Mouse (Mus musculus): ENCODE measurements around the gene Bicra.
A peak's percentile ranks its signal among the peaks of the same experiment; 100 is the strongest.

Bicra gene

GRCm38 (mm10) chr7:15945721-15946536, 101.8 kb downstream of the Bicra start, which contains the start of gene Nop53:
Gene Nop53 (minus strand): TSS chr7:15946074.
- peak; percentile 94 to 98 for DNase-seq (ENCODE audit: low spot score in 2 of 2)

- no peak for DNase-seq (ENCODE audit: low spot score in 2 of 2)
Measured at GRCm38 (mm10) chr7:15945211-15945610, 102.5 kb downstream of the Bicra start.

GRCm38 (mm10) chr7:15944311-15944710, 103.4 kb downstream of the Bicra start:
- no peak for DNase-seq (ENCODE audit: low spot score in 2 of 2)

- no peak for DNase-seq (ENCODE audit: low spot score in 2 of 2)
Measured at GRCm38 (mm10) chr7:15938621-15939020, 109.1 kb downstream of the Bicra start.

- no peak for DNase-seq (ENCODE audit: low spot score in 2 of 2)
Measured at GRCm38 (mm10) chr7:15937491-15937890, 110.2 kb downstream of the Bicra start.

- DNase-seq (ENCODE audit: low spot score in 2 of 2): peak; percentile 51 to 67
Measured at GRCm38 (mm10) chr7:15933437-15934359, 114.0 kb downstream of the Bicra start.

- no peak for DNase-seq (ENCODE audit: low spot score in 2 of 2)
Measured at GRCm38 (mm10) chr7:15931635-15932034, 116.1 kb downstream of the Bicra start.

GRCm38 (mm10) chr7:15930543-15930942, 117.2 kb downstream of the Bicra start:
- no peak for DNase-seq (ENCODE audit: low spot score in 2 of 2)

GRCm38 (mm10) chr7:15929910-15930309, 117.8 kb downstream of the Bicra start:
- no peak for DNase-seq (ENCODE audit: low spot score in 2 of 2)

GRCm38 (mm10) chr7:15922220-15922773, 125.4 kb downstream of the Bicra start, which contains the start of gene Selenow:
Gene Selenow (minus strand): TSS chr7:15922402.
- DNase-seq (ENCODE audit: low spot score in 2 of 2): peak; percentile 93

- DNase-seq (ENCODE audit: low spot score in 2 of 2): peak in 1 of 2 experiments; percentile 36
Measured at GRCm38 (mm10) chr7:15921796-15922195, 125.9 kb downstream of the Bicra start.
